Mouse (Mus musculus) bone marrow, adult 2 months (tissue): ENCODE data around the gene Kcna6.

Experiments used
- CTCF ChIP-seq: fragments of 200-500 bp; IDR thresholded peaks from 2 replicates; pipeline ENCODE4 v1.5.1; 2011; ENCODE audit warnings: low read length, control low read depth; ENCODE audit not compliant: control insufficient read depth, insufficient read depth
- POLR2A ChIP-seq: fragments of 200-500 bp; IDR thresholded peaks from 2 replicates; pipeline ENCODE4 v1.6.1; 2011; ENCODE audit warnings: low read depth, mild to moderate bottlenecking, control low read depth, low read length, borderline replicate concordance; ENCODE audit not compliant: control insufficient read depth

DNA sequence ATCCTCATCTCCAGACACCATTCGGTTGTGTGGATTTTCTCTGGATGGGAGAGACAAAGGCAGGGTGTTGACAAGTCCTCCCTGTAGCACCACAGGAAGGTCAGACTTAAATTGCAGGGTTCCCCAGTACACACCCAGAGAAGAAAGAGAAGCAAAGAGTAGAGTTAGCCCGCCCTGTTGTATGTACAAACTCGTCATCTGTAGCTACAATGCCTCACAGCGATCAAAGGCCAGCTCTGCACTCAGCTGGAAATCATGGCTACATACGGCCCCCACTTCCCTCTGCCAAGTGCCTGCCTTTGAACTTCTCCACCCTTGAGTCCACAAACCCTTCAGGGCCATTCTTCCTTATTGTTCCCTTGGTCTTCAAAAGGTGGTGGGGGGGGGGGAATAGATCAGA is 43.7 kb upstream of the Kcna6 start:
- TF ChIP-seq CTCF (no peak), POLR2A (no peak)
